Mouse (Mus musculus) neutrophil, adult 59 days (primary cell): ENCODE results near the gene Spata6. TPM values are rescaled to one million over a fixed set of nuclear protein-coding genes. Genes with fewer than 3 reads are reported as not detected.

Experiments used
- total RNA-seq, 2 experiments: library from RNA; stranded (reverse); gene quantifications; 1 replicate in 1 of 2; 2 replicates in 1 of 2; pipeline ENCODE4 v1.2.4; 2023

Spata6 gene
- total RNA-seq = 10 to 100 TPM in 1 of 2 experiments, 1 to 10 TPM in 1; 7.4 to 15.1 TPM

DNA sequence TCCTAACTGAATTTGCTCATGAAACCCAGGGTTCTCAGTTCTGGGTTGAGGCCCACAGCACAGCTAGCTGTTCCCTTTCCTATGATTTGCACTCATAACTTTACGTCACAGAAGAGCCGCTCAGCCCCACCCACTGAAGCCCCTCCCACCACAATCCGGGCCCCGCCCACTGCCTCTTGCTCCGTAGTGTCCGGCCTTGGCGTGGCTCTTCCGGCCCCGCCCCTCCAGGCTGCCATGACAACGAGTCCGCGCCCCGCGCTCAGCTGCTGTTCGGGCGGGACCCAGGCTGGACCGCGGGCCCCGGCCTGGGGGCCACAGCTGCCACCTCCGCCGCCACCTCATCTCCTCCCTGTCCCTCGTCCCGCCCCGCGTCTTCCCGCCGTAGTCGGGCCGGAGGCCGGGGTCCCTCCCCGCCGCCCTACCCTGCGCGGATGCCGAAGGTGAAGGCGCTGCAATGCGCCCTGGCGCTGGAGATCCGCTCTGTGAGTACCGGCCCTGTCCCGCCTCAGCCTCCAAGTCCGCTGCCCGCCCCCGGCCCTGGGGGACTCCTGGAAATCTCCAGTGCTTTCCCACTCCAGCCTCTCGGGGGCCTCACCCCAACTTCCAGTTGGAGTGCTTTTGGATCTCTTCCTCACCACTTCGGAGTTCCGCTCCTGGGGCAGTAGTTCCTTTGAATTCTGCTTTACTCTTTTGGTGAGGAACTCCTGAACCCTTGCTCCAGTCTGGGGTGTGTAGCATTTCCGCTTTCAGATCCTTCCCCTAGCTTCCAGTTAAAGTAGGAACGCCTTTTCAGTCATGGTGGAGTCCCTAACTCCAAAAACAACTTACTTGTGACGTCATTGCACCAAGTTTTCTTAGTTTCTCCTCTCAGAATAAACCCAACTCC is at the start of gene Spata6:
Spata6 (plus strand) TSS at position 209 of the 886 bp plus-strand sequence.

Other genes with a start within 250 kb of the Spata6 start
- gene Slc5a9, start 182.9 kb downstream of the Spata6 start, total RNA-seq = not detected
- not detected for gene Skint8, start 199.4 kb downstream of the Spata6 start, total RNA-seq